Mouse (Mus musculus): ENCODE data around the gene Dusp8.

The Dusp8 gene

GRCm38 (mm10) chr7:142040756-142041155 is 54.9 kb downstream of the Dusp8 start:
- no peak for DNase-seq

GRCm38 (mm10) chr7:142037553-142038170 is 58.0 kb downstream of the Dusp8 start:
- DNase-seq, result peak; percentile 39 to 43

GRCm38 (mm10) chr7:142035048-142035811 is 60.4 kb downstream of the Dusp8 start:
- no peak for DNase-seq

GRCm38 (mm10) chr7:142034198-142034597 is 61.4 kb downstream of the Dusp8 start:
- DNase-seq, result no peak

- DNase-seq, result no peak
These were observed 65.6 kb downstream of the Dusp8 start for GRCm38 (mm10) chr7:142030073-142030472.
